Mouse (Mus musculus) natural killer cell, adult 2 months (primary cell): ENCODE data around the gene Gm13285.
"Not testable (repeated sequence)": the region's sequence is repeated elsewhere in the genome, so short reads cannot be mapped to it uniquely, and the experiment has no call there.

Experiments used
- DNase-seq, 2 experiments: peaks; one replicate each; pipeline ENCODE4 v3.0.0; 2022; ENCODE audit warnings: low spot score in 2 of 2

The Gm13285 gene

GRCm38 (mm10) chr4:88799365-88799764, at the start of gene Gm13285:
Gene Gm13285, plus strand, starts transcription at chr4:88799665.
- DNase-seq: not testable (repeated sequence)

- no peak for DNase-seq
These were observed 49.5 kb upstream of the Gm13285 start for GRCm38 (mm10) chr4:88749926-88750325.

- peak; percentile 54 to 55 for DNase-seq
These were observed 44.6 kb upstream of the Gm13285 start, which contains the start of gene Gm13271 for GRCm38 (mm10) chr4:88754818-88755340. Gene Gm13271, plus strand, starts transcription at chr4:88754868.

DNA sequence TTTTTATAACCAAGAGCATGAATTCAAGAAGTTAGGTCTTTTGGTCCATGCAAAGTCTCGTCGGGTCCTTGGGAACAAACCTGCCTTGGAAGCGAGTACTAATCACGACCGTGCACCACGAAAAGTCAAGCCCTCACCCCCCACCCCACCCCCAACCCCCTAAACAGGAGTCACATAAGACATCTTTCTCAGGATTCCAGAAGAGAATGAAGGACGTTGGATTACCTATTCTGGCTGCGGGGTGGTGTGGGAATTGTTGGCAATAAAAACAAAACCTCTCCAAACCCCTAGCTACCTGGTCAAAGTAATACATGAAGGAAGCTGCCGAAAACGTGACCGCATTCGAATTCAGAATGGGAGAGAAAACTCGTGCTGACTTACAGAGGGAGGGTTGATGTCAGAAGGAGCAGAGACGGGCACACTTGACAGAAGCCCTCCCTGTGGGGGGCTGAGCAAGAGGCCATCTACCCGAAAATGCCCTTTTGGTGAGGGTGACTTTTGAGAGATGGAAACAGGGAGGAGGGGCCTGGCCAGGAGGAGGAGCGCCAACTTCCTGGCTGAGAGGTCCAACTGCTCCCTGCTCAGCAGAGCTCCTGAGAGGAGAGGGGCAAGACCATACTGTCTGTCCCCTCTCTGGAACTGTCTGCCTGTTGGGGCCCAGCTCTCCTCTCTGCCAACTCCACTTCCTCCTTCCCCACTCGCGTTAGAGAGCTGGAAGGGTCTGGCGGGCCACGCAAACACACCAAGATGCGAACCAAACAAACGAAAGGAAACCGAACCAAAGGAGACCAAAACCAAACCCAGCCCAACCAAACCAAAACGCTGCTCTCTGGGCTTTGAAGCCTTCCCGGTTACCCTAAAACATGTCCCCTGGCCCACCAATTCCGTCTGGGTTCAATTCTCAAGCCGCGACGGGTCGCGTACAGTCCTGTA, 42.6 kb upstream of the Gm13285 start:
- peak in 1 of 2 experiments; percentile 20 for DNase-seq

- peak; percentile 90 to 92 for DNase-seq
These were observed 41.8 kb upstream of the Gm13285 start for GRCm38 (mm10) chr4:88757628-88758031.

- DNase-seq: not testable (repeated sequence)
These were observed 40.7 kb upstream of the Gm13285 start for GRCm38 (mm10) chr4:88758751-88759150.

GRCm38 (mm10) chr4:88759610-88760268, 39.7 kb upstream of the Gm13285 start, which contains the start of gene Gm13283:
Gene Gm13283, plus strand, starts transcription at chr4:88760119.
- peak; percentile 22 to 25 for DNase-seq

GRCm38 (mm10) chr4:88760431-88760830, 39.0 kb upstream of the Gm13285 start:
- DNase-seq: peak; percentile 63 to 64

GRCm38 (mm10) chr4:88761776-88762175, 37.7 kb upstream of the Gm13285 start:
- peak; percentile 57 to 74 for DNase-seq

DNA sequence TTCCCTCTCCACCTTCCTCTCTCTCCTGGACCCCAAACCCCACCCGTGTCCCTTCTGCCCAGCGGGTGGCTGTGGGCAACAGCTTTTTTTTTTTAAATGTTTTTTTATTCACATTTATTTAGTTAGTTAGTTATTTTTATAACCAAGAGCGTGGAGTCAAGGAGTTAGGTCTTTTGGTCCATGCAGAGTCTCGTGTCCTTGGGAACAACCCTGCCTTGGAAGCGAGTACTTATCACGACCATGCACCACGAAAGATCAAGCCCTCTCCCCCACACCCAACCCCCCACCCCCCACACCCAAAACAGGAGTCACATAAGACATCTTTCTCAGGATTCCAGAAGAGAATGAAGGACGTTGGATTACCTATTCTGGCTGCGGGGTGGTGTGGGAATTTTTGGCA, 37.1 kb upstream of the Gm13285 start:
- not testable (repeated sequence) for DNase-seq

- DNase-seq: peak; percentile 47 to 52
These were observed 36.0 kb upstream of the Gm13285 start for GRCm38 (mm10) chr4:88763384-88764018.

- not testable (repeated sequence) for DNase-seq
These were observed 25.9 kb upstream of the Gm13285 start, which contains the start of gene Gm13290 for GRCm38 (mm10) chr4:88773534-88773933. Gene Gm13290, plus strand, starts transcription at chr4:88773834.

DNA sequence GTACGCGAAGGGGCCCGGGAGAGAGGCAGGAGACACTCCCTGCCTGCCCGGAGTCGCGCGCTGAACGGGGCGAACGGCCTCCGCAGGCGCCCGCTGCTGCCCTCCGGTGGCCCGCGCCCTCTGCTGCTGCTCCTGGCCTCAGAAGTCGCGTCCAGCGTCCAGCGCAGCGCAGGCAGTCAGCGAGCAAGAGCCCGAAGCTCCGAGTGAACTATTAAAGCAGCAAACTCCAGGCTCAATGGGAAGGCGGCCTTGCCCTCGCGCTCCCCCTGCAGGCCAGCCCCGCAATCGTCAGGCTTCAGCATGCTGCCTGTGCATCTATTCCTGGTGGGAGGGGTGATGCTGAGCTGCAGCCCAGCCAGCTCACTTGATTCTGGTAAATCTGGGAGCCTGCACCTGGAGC, 22.8 kb upstream of the Gm13285 start, which contains the start of gene Gm13289:
Gene Gm13289, plus strand, starts transcription at position 301 of the 400 bp plus-strand sequence.
- DNase-seq: not testable (repeated sequence)

DNA sequence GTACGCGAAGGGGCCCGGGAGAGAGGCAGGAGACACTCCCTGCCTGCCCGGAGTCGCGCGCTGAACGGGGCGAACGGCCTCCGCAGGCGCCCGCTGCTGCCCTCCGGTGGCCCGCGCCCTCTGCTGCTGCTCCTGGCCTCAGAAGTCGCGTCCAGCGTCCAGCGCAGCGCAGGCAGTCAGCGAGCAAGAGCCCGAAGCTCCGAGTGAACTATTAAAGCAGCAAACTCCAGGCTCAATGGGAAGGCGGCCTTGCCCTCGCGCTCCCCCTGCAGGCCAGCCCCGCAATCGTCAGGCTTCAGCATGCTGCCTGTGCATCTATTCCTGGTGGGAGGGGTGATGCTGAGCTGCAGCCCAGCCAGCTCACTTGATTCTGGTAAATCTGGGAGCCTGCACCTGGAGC, 19.9 kb upstream of the Gm13285 start, which contains the start of gene Gm13272:
Gene Gm13272, plus strand, starts transcription at position 301 of the 400 bp plus-strand sequence.
- DNase-seq: not testable (repeated sequence)

GRCm38 (mm10) chr4:88780320-88780719, 19.1 kb upstream of the Gm13285 start:
- DNase-seq: not testable (repeated sequence)

GRCm38 (mm10) chr4:88781831-88782230, 17.6 kb upstream of the Gm13285 start, which contains the start of gene Ifnz:
Gene Ifnz, plus strand, starts transcription at chr4:88782131.
- DNase-seq: not testable (repeated sequence)

- DNase-seq: not testable (repeated sequence)
These were observed 17.1 kb upstream of the Gm13285 start for GRCm38 (mm10) chr4:88782335-88782734.

DNA sequence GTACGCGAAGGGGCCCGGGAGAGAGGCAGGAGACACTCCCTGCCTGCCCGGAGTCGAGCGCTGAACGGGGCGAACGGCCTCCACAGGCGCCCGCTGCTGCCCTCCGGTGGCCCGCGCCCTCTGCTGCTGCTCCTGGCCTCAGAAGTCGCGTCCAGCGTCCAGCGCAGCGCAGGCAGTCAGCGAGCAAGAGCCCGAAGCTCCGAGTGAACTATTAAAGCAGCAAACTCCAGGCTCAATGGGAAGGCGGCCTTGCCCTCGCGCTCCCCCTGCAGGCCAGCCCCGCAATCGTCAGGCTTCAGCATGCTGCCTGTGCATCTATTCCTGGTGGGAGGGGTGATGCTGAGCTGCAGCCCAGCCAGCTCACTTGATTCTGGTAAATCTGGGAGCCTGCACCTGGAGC, 14.1 kb upstream of the Gm13285 start, which contains the start of gene Gm13276:
Gene Gm13276, plus strand, starts transcription at position 301 of the 400 bp plus-strand sequence.
- not testable (repeated sequence) for DNase-seq

- peak; percentile 63 to 68 for DNase-seq
These were observed 11.1 kb upstream of the Gm13285 start, which contains the start of gene Gm13277 for GRCm38 (mm10) chr4:88788402-88788801. Gene Gm13277, plus strand, starts transcription at chr4:88788632.

GRCm38 (mm10) chr4:88791250-88791649, 8.2 kb upstream of the Gm13285 start, which contains the start of gene Gm13278:
Gene Gm13278, plus strand, starts transcription at chr4:88791550.
- DNase-seq: not testable (repeated sequence)
